Mouse (Mus musculus) naive thymus-derived CD4-positive, alpha-beta T cell, adult 2 months (primary cell): ENCODE measurements around the gene Nrcam.

Source experiments
- DNase-seq: peaks from one replicate; pipeline ENCODE4 v3.0.0-alpha.2; 2011; ENCODE audit warnings: low read depth

Nrcam gene

DNA sequence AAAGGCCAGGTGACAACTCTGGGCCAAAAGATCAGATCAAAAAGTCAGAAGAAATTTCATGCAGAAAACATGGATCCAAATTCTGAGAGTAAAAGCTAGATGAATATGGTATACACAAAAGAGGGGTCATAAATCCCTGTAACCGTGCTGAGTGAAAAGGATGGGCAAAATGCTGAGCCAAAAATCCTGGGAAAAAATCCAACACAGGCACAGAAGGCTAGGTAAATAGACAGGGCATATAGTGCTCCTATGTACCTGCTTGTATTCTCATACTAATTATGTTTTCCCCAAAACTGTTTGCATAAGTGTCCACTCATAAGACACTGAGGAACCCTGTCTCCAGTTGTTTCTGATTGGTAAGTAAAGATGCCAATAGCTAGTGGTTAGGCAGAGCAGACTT, 288.8 kb downstream of the Nrcam start:
- no peak for DNase-seq

DNA sequence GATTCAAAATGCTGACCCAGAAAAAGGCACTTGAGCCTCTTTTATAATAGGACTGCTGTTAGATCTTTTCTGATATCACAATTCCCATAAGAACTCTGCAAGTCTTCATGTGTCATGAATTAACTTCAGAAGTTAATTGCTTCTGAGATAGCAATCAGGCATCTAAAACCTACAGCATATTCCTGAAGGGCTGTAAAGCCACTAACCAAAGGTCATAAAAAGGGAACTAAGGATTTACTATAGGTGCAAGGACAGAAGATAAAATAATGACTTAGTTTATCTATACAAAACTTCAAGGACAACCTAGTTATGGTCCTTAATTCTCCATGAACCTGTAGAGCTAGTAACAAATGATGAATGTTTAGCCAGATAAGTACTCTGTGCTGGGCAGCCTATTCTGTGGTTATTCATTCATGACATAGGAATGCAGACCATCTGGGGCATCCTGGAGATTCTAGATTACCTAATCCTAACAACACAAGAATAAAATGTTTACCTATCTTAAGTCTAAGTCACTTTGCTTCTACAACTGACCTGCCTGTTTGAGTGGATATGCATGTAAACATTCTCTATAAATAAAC, 310.7 kb downstream of the Nrcam start:
- no peak for DNase-seq

DNA sequence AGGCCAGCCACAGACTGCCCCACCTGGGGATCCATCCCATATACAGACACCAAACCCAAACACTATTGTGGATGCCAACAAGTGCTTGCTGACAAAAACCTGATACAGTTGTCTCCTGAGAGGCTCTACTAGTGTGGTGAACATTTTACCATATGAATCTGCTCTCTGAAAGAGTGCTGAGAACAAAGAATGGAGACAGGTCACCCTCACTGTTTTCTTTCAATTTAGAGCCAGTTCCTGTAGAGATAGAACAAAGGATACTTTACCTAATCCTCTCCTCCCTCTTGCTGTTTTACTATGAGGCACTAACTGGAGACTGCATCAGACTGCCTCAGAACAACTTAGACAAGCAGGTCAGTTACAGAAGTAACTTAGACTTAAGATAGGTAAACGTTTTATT, 311.9 kb downstream of the Nrcam start:
- DNase-seq: no peak
